Mouse (Mus musculus) NIH3T3 (cell line): ENCODE results near the gene Chil6.

Experiments used
- DNase-seq: peaks from one replicate; pipeline ENCODE4 v3.0.0-alpha.2; 2012; ENCODE audit warnings: low read depth

Chil6 gene

GRCm38 (mm10) chr3:106406082-106406481 is at the start of gene Chil6:
TSS of gene Chil6 (minus strand) at chr3:106406182.
- DNase-seq: no peak

GRCm38 (mm10) chr3:106452616-106453015 is 46.6 kb upstream of the Chil6 start:
- no peak for DNase-seq

GRCm38 (mm10) chr3:106449567-106449966 is 43.6 kb upstream of the Chil6 start:
- no peak for DNase-seq

GRCm38 (mm10) chr3:106448995-106449394 is 43.0 kb upstream of the Chil6 start:
- no peak for DNase-seq

GRCm38 (mm10) chr3:106448571-106448970 is 42.6 kb upstream of the Chil6 start:
- DNase-seq: peak; percentile 78
